Mouse (Mus musculus): ENCODE results near the gene Rab22a.
"Not testable (repeated sequence)": the region's sequence is repeated elsewhere in the genome, so short reads cannot be mapped to it uniquely, and the experiment has no call there.

The Rab22a gene

DNA sequence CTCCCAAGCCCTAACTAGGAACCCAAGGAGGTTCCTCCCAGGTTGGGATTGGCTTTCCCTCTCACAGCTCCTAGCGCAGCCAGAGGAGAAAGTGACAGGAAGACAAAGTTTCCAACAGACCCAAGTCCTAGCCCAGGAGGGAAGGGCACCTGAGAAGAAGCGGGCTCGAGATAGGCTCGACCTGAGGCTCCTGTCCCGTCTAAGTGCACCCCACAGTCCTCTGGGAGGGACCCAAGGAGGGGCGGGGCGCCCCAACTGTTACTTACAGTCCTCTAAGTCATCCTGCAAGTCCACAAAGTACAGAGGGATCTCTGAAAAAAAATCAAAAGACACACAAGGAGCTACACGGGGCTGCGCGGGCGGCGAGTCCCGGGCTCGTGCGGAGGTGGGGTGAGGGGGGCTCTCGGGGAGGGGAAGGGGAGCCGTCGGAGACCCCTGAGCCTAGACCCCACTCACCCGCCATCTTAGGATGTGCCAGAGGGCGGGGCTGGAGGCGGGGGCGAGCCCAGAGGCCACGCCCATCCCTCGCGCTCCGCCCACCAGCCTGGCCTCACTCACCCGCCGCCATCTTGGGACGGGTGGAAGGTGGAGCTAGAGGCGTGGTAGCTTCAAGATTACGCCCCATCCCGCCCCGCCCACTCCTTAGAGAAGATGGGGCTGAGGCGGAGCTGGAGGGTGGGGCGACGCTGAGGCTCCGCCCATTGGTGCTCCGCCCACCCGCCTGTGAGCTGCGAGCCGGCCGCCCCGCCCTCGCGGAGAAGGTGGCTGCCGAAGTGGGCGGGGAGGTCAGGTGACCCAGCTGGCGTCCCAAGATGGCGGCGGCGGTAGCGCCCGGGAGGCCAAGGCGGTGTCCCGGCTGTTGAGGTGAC is at the start of gene Rab22a:
Gene Rab22a (plus strand): TSS at position 704 of the 869 bp plus-strand sequence.
- DNase-seq (ENCODE audit: low spot score) = peak; percentile 97

DNA sequence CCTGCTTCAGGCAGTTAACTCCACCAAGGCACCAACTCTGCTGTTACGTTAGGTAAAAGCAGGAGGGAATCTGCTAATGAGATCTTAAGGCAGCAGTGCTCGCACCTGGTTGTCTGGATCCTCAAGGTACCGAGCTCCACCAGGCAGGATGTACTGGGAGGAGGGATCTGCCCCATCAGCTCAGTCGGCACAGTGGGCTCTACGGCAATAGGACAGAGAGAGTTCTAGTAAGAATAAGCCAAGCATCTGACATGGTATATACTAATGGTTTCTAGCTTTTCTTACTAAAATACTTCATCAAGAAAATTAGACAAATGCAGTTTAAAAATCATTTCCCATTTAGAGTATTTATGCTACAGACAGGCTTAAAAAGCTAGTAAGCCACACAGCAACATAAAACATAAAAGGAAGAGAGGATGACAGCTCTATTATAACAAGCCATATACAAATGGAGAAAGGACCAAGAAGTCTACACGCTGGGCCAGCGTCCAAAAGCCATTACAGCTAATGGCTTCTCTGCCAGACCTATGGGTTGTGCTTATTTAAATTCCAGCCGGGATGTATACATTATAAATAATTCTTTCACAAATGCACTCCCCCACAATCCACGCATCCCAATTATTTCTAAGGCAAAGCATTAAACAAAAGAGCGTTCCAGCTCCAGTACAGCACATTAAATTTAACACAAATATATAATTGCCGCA is 44.0 kb upstream of the Rab22a start:
- no peak for DNase-seq (ENCODE audit: low spot score)

DNA sequence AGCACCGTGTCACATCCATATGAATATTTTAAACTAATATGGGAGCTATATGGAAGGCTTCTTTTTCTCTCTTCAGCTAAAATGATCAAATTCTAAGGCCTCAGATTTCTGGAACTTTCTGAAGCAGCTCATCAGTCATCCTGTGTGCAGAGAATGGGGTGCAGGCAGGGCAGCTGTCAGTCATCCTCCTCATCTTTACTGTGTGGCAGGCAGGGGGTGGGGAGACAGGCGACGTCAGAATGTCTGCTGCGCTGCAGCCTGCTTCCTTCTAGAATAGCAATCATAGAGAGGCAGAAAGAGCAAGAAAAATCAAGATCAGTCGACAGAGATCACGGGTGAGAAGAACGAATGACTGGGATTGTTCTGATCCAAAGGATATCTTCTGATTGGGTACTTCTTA is 43.4 kb upstream of the Rab22a start:
- DNase-seq (ENCODE audit: low spot score) = no peak

- DNase-seq (ENCODE audit: low spot score) = peak; percentile 18
Measured at GRCm38 (mm10) chr2:173619132-173619531, 40.4 kb upstream of the Rab22a start.

- no peak for DNase-seq (ENCODE audit: low spot score)
Measured at GRCm38 (mm10) chr2:173620645-173621044, 38.9 kb upstream of the Rab22a start.

DNA sequence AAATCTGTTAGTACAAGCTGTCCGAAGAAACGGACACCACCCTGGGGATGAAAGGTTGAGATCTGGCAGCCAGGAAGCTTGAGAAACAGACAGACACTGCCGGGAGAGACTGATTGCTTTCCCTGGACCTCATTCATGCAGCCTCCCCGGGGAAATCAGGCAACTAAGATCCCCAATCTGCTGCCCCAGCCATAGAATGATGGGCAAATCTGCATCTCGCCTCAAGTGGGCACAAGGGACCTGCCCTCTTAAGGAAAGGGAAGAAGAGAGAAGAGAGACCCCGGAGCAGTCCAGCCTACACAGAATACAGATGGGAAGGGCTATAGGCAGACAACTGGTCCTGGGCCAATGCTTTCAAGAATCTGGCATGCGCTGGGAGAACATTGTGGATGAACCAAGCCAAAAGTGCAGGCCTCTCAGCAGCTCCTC is 37.4 kb upstream of the Rab22a start:
- DNase-seq (ENCODE audit: low spot score) = peak; percentile 8

- peak; percentile 10 for DNase-seq (ENCODE audit: low spot score)
Measured at GRCm38 (mm10) chr2:173624667-173625066, 34.9 kb upstream of the Rab22a start.

DNA sequence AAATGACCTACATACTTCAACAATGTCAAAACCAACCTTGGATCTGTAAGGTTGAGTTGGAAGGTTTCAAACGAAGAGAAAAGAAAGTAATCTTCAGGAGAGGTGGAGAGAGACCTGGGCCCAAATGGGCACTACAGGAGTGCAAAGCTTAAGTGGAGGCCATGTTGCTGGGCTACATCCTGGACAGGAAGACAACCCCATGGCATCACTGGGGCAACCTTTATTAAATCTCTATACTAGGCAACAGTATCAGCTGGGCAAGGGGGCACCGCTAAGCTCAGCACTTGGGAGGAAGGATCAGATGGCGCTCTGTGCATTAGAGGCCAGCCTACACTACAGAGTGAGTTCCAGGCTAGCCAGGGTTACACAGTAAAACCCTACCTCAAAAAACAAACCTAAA is 33.8 kb upstream of the Rab22a start:
- DNase-seq (ENCODE audit: low spot score) = no peak

- DNase-seq (ENCODE audit: low spot score) = not testable (repeated sequence)
Measured at GRCm38 (mm10) chr2:173634106-173634505, 25.5 kb upstream of the Rab22a start.

DNA sequence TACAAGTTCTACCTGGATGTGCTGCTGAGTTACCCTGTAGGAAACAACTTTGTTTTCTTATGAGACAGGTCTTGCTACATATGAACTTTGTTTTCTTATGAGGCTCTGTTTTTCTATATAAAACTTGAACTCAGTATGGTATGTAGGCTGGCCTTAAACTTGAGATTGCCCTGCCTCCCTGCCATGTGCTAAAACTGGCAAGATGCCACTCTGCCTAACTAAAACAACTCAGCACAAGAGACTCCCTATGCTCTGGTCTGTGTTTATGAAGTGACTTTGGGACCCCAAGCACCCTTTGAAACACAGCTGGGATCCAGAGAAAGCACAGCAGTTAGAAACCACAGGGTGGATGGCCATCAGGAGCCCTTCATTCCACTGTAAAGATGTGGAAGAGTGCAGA is 18.2 kb upstream of the Rab22a start:
- DNase-seq (ENCODE audit: low spot score) = no peak

DNA sequence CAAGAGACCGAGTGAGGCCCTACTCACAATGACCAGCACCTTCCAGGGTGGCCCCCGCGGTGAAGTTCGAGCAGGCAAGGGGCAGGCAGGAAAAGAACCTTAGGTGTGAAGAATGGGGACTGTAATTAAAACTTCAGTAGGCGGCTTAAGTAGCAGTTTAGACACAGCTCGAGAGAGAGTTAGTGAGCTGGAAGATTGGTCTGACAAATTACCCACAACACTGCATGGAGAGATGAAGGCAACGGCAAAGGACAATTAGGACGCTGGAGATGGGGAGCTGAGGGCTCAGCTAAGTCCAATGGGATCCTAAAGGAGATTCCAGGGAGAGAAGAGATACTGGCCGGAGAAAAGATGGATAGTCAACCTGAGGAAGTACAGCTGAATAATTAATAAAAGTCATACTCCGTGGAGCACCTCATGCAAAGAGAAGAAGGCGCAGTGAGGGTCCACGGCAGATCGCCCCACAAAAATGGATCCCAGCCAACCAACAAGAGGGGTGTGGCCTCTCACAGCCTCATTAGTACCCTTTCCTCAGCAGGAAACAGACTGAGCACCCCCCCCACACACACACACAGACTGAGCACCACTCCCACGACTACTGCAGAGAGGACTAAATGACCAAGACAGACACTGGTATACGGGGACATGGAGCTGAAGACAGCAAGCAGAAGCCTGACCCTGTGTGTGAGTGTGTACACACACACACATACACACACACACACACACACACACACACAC is 17.1 kb upstream of the Rab22a start:
- no peak for DNase-seq (ENCODE audit: low spot score)

DNA sequence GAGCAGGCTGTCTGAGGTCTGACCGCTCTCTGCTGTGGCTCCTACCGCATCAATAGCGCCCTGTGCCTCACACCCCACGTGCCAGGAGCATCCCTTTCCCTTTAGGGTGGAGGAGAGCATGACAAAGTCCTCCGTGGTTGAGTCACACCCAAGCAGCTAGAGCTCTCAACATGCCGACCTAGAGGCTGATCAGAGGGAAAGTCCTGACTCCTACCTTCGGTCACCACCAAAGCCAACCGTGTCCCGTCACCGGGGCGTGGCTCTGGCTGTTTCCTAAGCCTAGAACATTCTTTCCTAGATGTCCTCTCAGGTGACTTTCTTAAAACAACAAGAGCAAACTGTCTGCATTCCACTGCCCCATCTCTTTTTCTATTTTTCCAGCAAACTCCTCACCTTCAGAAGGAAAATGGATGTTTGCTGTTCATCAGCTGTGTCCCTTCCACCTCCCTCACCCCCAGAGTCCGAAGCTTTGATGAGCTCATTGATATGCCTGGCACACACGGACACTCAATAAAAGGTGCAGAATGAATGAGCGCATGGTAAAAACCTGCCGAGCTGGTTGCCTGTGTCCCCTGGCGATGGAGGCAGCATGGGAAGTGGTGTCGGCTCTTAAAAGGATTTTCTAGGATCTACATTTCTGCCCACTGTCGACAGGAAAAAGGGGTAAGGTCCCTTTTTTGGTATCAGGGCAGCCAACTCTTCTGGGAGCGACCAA is 12.2 kb upstream of the Rab22a start:
- no peak for DNase-seq (ENCODE audit: low spot score)

DNA sequence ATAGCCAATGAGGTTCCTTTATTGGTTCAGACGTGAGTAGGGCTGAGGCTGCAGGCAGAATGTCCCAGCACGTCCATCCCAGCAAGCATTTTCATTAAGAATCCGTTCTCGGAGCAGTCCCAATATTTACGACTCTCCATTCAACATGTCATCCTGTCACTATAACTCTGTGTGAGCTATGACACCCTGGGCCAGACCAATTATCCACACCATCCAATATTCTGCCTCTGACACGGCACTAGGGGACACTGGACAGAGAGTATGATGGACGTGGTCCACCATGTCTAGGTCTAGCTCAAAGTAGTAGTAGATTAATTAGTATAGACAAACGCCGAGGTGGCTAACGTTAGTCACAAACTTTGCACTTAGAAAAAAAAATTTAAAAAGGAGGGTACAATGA is 9.8 kb upstream of the Rab22a start:
- DNase-seq (ENCODE audit: low spot score) = no peak

- no peak for DNase-seq (ENCODE audit: low spot score)
Measured at GRCm38 (mm10) chr2:173653526-173653925, 6.0 kb upstream of the Rab22a start.

- no peak for DNase-seq (ENCODE audit: low spot score)
Measured at GRCm38 (mm10) chr2:173657736-173658135, 1.8 kb upstream of the Rab22a start.

GRCm38 (mm10) chr2:173658517-173658916 is 1.0 kb upstream of the Rab22a start:
- DNase-seq (ENCODE audit: low spot score) = no peak

- no peak for DNase-seq (ENCODE audit: low spot score)
Measured at GRCm38 (mm10) chr2:173659926-173660684, 545 bp downstream of the Rab22a start.

DNA sequence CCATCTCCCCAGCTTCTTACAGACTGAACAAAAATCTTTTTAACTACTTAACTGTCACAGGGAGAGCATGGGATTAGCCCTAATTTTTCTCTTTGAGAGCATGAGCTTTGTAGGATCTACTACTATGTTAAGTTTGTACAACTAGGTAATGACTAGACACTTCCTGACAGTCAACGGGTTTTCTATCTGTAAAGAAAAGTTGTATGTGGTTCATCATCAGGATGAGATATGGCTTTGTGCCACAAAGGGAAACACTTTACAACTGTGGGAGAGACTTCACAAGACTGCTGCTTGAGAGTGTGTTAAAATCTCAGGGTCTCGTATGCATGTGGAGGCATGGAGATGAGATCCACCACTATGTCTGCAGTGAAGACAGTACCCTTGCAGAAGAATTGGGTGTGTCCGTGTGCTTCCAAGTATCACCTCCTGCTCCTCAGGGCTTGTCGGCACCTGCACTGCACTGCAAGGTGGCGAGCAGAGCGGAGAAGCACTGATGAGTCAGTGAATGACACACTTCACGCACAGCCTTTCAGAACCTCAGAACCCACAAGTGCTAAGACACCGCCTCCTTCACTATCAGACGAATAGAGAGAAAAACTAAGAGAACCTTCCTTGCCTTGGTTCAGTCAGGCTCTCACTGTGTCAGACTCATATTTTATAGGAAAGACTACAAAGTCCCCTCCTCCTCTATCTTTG is 2.8 kb downstream of the Rab22a start:
- DNase-seq (ENCODE audit: low spot score) = no peak

DNA sequence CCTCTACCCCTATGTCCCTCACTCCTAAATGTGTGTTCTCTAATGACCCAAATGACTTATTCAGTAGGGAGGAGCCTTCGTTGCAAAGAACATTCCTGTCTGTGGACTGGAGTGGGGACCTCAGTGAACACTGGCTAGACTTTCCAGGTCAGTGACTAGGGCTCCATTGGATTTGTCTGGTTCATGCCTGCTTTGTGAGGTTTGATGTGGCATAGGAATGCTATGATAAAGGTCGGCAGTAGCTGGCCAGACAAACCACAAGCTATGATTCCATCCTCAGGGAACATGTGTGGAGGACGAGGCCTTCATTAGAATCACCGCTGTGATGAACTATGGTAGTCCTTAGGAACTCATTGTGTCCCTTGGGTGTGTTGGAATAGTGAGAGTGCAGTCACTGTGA is 5.2 kb downstream of the Rab22a start:
- no peak for DNase-seq (ENCODE audit: low spot score)

DNA sequence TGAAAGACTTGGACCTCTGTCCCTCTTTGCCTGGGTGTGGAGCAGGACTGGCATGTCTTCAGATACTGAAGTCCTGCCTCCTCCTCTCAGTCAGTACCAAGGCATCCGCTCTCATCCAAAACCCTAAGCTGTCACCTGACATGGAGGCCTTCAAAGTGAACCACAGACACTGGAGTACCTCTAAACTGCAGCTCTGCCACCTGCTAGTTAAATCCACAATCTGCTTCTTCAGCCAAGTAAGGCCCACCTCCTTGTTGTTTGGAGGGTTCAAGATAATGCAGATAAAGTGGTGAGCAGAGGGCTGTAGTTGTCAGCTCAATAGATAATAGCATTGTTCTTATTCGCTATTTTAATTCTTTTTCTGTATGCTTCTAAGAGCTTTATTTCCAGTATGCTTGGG is 5.7 kb downstream of the Rab22a start:
- DNase-seq (ENCODE audit: low spot score) = no peak

GRCm38 (mm10) chr2:173666876-173667275 is 7.3 kb downstream of the Rab22a start:
- peak; percentile 37 for DNase-seq (ENCODE audit: low spot score)
